Mouse (Mus musculus): Measurements from ENCODE around the gene Trim72. TPM values are rescaled to one million over a fixed set of nuclear protein-coding genes. Genes with fewer than 3 reads are reported as not detected.

Trim72 gene
- total RNA-seq, 2 experiments from 2014 or later = 0.40 to 0.55 TPM

- DNase-seq (ENCODE audit: low spot score in 2 of 2) = no peak
Observed at GRCm38 (mm10) chr7:128050739-128051138, 47.0 kb downstream of the Trim72 start.

GRCm38 (mm10) chr7:128053061-128053460 lies 49.3 kb downstream of the Trim72 start:
- no peak for DNase-seq (ENCODE audit: low spot score in 2 of 2)

GRCm38 (mm10) chr7:128056917-128057444 lies 53.2 kb downstream of the Trim72 start:
- no peak for DNase-seq (ENCODE audit: low spot score in 2 of 2)

- DNase-seq (ENCODE audit: low spot score in 2 of 2) = no peak
Observed at GRCm38 (mm10) chr7:128057860-128058259, 54.1 kb downstream of the Trim72 start.

- DNase-seq (ENCODE audit: low spot score in 2 of 2) = no peak
Observed at GRCm38 (mm10) chr7:128058576-128058975, 54.8 kb downstream of the Trim72 start.

GRCm38 (mm10) chr7:128059091-128059490 lies 55.3 kb downstream of the Trim72 start:
- DNase-seq (ENCODE audit: low spot score in 2 of 2) = no peak

Other genes starting within 250 kb of the Trim72 start
- 10 to 100 TPM; 18.5 to 19.1 TPM for gene Orai3, start 234.1 kb upstream of the Trim72 start, total RNA-seq (2021)
- 10 to 100 TPM; 35.5 to 40.3 TPM for gene Setd1a, start 227.3 kb upstream of the Trim72 start, total RNA-seq (2021)
- gene Gm49388, start 218.3 kb upstream of the Trim72 start, total RNA-seq (2021) = 1 to 10 TPM; 2.9 to 4.6 TPM
- gene Hsd3b7, start 203.3 kb upstream of the Trim72 start, total RNA-seq (2021) = 1 to 10 TPM; 4.8 to 5.1 TPM
- 10 to 100 TPM; 46.9 to 53.6 TPM for gene Stx4a, start 179.7 kb upstream of the Trim72 start, total RNA-seq (2021)
- 100 to 1,000 TPM; 292 to 296 TPM for gene Stx1b, start 179.4 kb upstream of the Trim72 start, total RNA-seq (2021)
- 10 to 100 TPM; 28.6 to 30.2 TPM for gene Zfp646, start 127.7 kb upstream of the Trim72 start, total RNA-seq (2021)
- 10 to 100 TPM; 22.9 to 25.3 TPM for gene Zfp668, start 127.1 kb upstream of the Trim72 start, total RNA-seq (2021)
- 1 to 10 TPM in 1 of 2 experiments, under 1 TPM in 1; 0.96 to 1.1 TPM for gene Prss53, start 113.0 kb upstream of the Trim72 start, total RNA-seq (2021)
- not detected for gene Gm21974, start 108.5 kb upstream of the Trim72 start, total RNA-seq (2021)
- gene Vkorc1, start 108.3 kb upstream of the Trim72 start, total RNA-seq (2021) = 10 to 100 TPM; 25.0 to 26.3 TPM
- gene Bckdk, start 99.9 kb upstream of the Trim72 start, total RNA-seq (2021) = 10 to 100 TPM; 45.9 to 48.6 TPM
- 10 to 100 TPM; 25.8 to 28.2 TPM for gene Kat8, start 91.4 kb upstream of the Trim72 start, total RNA-seq (2021)
- 1 to 10 TPM; 1.7 to 1.8 TPM for gene Prss8, start 73.8 kb upstream of the Trim72 start, total RNA-seq (2021)
- 10 to 100 TPM; 15.0 to 17.0 TPM for gene Prss36, start 57.2 kb upstream of the Trim72 start, total RNA-seq (2021)
- gene Fus, start 36.5 kb upstream of the Trim72 start, total RNA-seq (2021) = 100 to 1,000 TPM; 423 to 445 TPM
- gene Pycard, start 10.1 kb upstream of the Trim72 start, total RNA-seq (2021) = 1 to 10 TPM; 3.2 to 4.5 TPM
- 1 to 10 TPM; 8.4 to 8.7 TPM for gene Itgam, start 58.7 kb downstream of the Trim72 start, total RNA-seq (2021)
- not detected for gene Gm49368, start 58.7 kb downstream of the Trim72 start, total RNA-seq (2021)
- not detected for gene Itgax, start 125.6 kb downstream of the Trim72 start, total RNA-seq (2021)
- gene Itgad, start 150.4 kb downstream of the Trim72 start, total RNA-seq (2021) = under 1 TPM; 0.78 to 0.85 TPM
- 1 to 10 TPM; 4.3 to 4.8 TPM for gene Cox6a2, start 202.4 kb downstream of the Trim72 start, total RNA-seq (2021)
- 10 to 100 TPM; 11.4 to 11.8 TPM for gene Armc5, start 233.4 kb downstream of the Trim72 start, total RNA-seq (2021)
- gene 9130023H24Rik, start 234.1 kb downstream of the Trim72 start, total RNA-seq (2021) = 1 to 10 TPM; 3.7 to 4.3 TPM
- 10 to 100 TPM; 27.2 to 28.1 TPM for gene Tgfb1i1, start 242.9 kb downstream of the Trim72 start, total RNA-seq (2021)